Mouse (Mus musculus) cortical plate, adult 2 months (tissue): ENCODE measurements around the gene Kdm1a. TPM values are rescaled to one million over a fixed set of nuclear protein-coding genes. Genes with fewer than 3 reads are reported as not detected.
A peak's percentile ranks its signal among the peaks of the same experiment; 100 is the strongest.

Experiments used
- H3K27ac ChIP-seq: fragments of 200-500 bp; 2 replicates; pipeline ENCODE4 v1.5.1; 2012; ENCODE audit warnings: low read length, control low read depth, inconsistent platforms; ENCODE audit not compliant: insufficient read depth
- H3K4me1 ChIP-seq: fragments of 200-500 bp; 2 replicates; pipeline ENCODE4 v1.6.1; 2011; ENCODE audit warnings: low read length; ENCODE audit not compliant: control insufficient read depth, insufficient read depth
- H3K4me3 ChIP-seq: fragments of 200-500 bp; 2 replicates; pipeline ENCODE4 v1.5.1; 2011; ENCODE audit warnings: mild to moderate bottlenecking, low read length, control low read depth; ENCODE audit not compliant: insufficient read depth
- CTCF ChIP-seq: fragments of 200-500 bp; IDR thresholded peaks from 2 replicates; pipeline ENCODE4 v1.5.1; 2011; ENCODE audit warnings: mild to moderate bottlenecking, control low read depth, low read length; ENCODE audit not compliant: insufficient read depth; ENCODE audit errors: extremely low read depth
- POLR2A ChIP-seq: fragments of 200-500 bp; IDR thresholded peaks from 2 replicates; pipeline ENCODE4 v1.6.1; 2011; ENCODE audit warnings: mild to moderate bottlenecking, low read length, control low read depth; ENCODE audit not compliant: insufficient read depth; ENCODE audit errors: extremely low read depth
- polyA plus RNA-seq: library from polyadenylated mRNA; depleted of rRNA; stranded (reverse); fragments of >200 nt; gene quantifications from 2 replicates; pipeline ENCODE4 v1.2.3, GENCODE M21; 2012

The Kdm1a gene
- polyA plus RNA-seq, 1 experiment = 67.1 TPM

GRCm38 (mm10) chr4:136605756-136606485 is 3.4 kb upstream of the Kdm1a start:
- no peak overlapping the region for H3K4me3 ChIP-seq
- H3K4me1 ChIP-seq = no peaks in the 10 kb centered on the region
- TF ChIP-seq CTCF = no peak
- TF ChIP-seq POLR2A = no peak
- no peak overlapping the region for H3K27ac ChIP-seq

DNA sequence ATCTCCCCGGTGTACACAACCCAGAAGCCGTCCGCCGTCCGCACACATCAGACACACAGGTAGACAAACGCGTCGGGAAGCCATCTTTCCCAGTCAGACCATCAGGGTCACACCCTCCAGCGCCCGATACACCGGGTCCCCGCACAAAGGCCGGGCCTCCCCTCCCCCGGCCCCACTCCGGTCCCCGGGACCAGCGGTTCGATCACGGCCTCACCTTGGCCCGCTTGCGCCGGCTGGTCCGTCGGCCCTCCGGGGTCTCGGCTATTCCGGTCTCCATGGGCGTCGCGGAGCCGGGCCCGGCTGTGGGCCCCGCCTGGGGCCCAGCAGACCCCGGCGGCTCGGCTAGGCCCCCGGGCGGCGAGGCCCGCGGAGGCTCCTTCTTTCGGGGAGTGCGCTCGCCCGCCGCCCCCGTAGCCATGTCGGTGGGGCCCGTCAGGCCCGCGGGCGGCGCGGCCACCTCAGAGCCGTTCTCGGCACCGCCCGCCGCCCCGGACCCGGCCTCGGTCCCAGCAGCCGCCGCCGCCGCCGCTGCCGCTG is 437 bp downstream of the Kdm1a start:
- Histone ChIP-seq H3K4me3 (peak overlapping the region; percentile 87), H3K4me1 (peaks cover 6% of the 10 kb centered on the region), H3K27ac (peak overlapping the region; percentile 84)
- TF ChIP-seq CTCF = no peak
- TF ChIP-seq POLR2A = no peak

- no peak for TF ChIP-seq CTCF
- no peak for TF ChIP-seq POLR2A
- H3K4me1 ChIP-seq = peaks cover 6% of the 10 kb centered on the region
- H3K4me3 ChIP-seq = peak overlapping the region; percentile 87
- H3K27ac ChIP-seq = no peak overlapping the region
Measured at GRCm38 (mm10) chr4:136601476-136601875, 1.0 kb downstream of the Kdm1a start.

DNA sequence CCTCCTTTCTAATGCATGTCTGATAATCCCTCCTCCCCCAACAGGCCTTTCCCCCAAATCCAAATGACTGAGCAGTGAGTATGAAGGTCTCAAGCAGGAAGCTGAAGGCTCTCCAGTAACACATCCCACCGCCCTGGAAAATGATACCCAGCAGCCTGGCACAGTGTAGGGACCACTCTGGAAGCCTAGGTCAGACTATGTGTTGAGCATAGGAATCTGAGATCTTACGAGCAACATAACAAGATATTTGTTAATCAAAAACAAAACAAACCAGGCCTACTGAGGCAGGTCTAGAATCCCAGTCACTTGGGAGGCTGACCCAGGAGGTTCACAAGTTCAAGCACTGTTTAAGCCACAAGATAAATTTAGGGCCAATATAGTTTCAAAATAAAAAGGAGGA is 2.0 kb downstream of the Kdm1a start:
- Histone ChIP-seq H3K27ac (no peak overlapping the region), H3K4me3 (peak overlapping the region; percentile 87; the same call in 1 of the 2 replicates), H3K4me1 (peaks cover 6% of the 10 kb centered on the region)
- TF ChIP-seq CTCF (no peak), POLR2A (no peak)

DNA sequence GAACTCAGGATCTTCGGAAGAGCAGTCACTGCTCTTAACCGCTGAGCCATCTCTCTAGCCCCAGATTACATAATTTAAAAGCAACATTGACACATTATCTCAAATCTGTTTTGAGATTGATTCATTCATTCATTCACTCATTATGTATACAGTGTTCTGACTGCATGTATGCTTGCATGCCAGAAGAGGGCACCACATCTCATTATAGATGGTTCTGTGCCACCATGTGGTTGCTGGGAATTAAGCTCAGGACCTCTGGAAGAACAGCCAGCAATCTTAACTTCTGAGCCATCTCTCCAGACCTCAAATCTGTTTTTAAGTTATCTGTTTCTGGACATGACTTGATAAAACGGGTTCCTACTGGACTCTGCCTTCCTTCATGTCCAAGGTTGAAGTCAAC is 2.7 kb downstream of the Kdm1a start:
- H3K27ac ChIP-seq = no peak overlapping the region
- H3K4me3 ChIP-seq = no peak overlapping the region
- no peak for TF ChIP-seq CTCF
- TF ChIP-seq POLR2A = no peak
- H3K4me1 ChIP-seq = peaks cover 6% of the 10 kb centered on the region

DNA sequence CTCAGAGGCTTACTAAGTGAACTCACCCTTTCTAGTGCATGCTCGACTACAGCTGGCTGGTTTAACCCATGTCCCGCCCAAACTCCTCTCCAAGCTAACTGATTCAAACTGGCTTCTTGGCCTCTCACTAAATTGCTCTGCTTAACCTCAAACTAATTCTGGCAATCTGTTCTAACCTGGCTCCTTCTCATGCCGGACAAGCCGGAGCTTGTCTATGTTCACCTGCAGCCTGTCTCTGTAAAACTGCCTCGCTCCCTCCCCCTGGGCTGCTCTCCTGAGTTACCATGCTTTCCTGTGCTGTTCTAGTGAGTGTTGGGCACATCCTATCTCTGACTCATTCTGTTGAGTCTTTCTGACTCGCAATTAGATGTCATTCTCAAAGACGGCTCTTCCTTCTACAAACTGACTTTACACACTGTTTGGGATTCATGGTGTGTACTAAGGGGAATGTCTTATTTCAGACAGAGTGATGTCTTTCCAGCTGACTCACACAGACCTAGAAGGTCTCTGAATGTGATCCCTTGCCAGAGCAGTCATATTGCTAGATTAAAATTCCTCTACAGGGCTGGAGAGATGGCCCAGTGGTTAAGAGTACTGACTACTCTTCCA is 4.2 kb downstream of the Kdm1a start:
- TF ChIP-seq CTCF (no peak), POLR2A (no peak)
- Histone ChIP-seq H3K4me3 (no peak overlapping the region), H3K4me1 (peaks cover 10% of the 10 kb centered on the region), H3K27ac (no peak overlapping the region)

- peaks cover 7% of the 10 kb centered on the region for H3K4me1 ChIP-seq
- no peak overlapping the region for H3K27ac ChIP-seq
- TF ChIP-seq CTCF = no peak
- TF ChIP-seq POLR2A = no peak
- no peak overlapping the region for H3K4me3 ChIP-seq
Measured at GRCm38 (mm10) chr4:136595221-136595620, 7.3 kb downstream of the Kdm1a start.

GRCm38 (mm10) chr4:136594006-136594405 is 8.5 kb downstream of the Kdm1a start:
- TF ChIP-seq CTCF = no peak
- TF ChIP-seq POLR2A = no peak
- Histone ChIP-seq H3K4me1 (peaks cover 10% of the 10 kb centered on the region), H3K27ac (peak overlapping the region; percentile 35; the same call in 1 of the 2 replicates), H3K4me3 (no peak overlapping the region)

DNA sequence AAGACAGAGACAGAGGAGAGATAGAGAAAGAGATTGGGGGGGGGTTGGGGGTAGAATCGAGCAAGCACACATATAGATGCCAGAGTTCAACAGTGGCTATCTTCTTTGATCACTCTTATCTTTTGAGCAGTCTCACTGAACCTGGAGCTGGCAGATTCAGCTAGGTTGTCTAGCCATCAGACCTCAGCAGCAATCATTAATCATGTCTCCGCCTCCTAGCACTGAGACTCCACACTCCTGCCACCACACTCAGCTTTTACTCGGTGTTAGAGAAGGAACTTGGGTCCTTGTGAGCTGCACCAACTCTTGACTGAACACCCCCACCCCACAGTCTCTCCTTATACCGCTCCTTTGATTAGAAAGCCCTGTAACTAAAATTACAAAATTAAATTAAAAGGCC is 10.4 kb downstream of the Kdm1a start:
- Histone ChIP-seq H3K4me3 (no peak overlapping the region), H3K27ac (no peak overlapping the region), H3K4me1 (peaks cover 7% of the 10 kb centered on the region)
- TF ChIP-seq CTCF (no peak), POLR2A (no peak)

DNA sequence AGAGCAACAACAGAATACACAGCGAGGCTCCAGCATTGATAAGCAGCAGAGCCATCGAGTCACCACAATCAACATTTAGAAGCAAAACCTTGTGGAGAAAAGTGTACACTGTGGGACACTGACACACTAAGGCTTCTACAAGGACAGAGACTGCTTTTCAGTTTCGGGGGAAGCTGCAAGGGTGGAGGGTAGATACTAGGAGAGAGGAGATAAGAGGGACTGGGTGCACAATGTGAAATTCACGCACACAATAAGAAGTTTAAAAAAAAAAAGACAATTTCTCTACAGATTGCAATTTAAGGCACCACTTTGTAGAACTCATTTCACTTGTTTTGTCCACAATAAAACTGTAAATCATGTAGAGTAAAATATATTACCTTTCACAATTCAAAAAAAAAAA is 14.5 kb downstream of the Kdm1a start:
- Histone ChIP-seq H3K4me3 (no peak overlapping the region), H3K27ac (no peak overlapping the region), H3K4me1 (peaks cover 5% of the 10 kb centered on the region; the same call in 1 of the 2 replicates)
- TF ChIP-seq POLR2A (no peak), CTCF (no peak)
